Mouse (Mus musculus) thymus, adult 18-20 months (tissue): Measurements from ENCODE around the gene Marcksl1.

ENCODE experiments used
- DNase-seq, 2 experiments: peaks; one replicate each; pipeline ENCODE4 v3.0.0; 2022; ENCODE audit warnings: mixed read lengths in 2 of 2

Gene Marcksl1

GRCm38 (mm10) chr4:129558321-129558955, 45.1 kb downstream of the Marcksl1 start:
- DNase-seq, result peak; percentile 89 to 94

- no peak for DNase-seq
Measured at GRCm38 (mm10) chr4:129561184-129561583, 47.8 kb downstream of the Marcksl1 start.

- no peak for DNase-seq
Measured at GRCm38 (mm10) chr4:129563718-129564117, 50.3 kb downstream of the Marcksl1 start.

GRCm38 (mm10) chr4:129565139-129565538, 51.8 kb downstream of the Marcksl1 start:
- DNase-seq, result no peak
